Mouse (Mus musculus) gastrocnemius, adult 2 months (tissue): ENCODE measurements around the gene Castor2. TPM values are rescaled to one million over a fixed set of nuclear protein-coding genes. Genes with fewer than 3 reads are reported as not detected.

Experiments used
- DNase-seq: peaks from one replicate; pipeline ENCODE4 v3.0.0; 2022
- H3K27ac ChIP-seq: fragments of 200-600 bp; 2 replicates; pipeline ENCODE4 v1.8.1; 2022; ENCODE audit warnings: mild to moderate bottlenecking
- H3K4me3 ChIP-seq: fragments of 200-600 bp; 2 replicates; pipeline ENCODE4 v1.8.1; 2022; ENCODE audit warnings: mild to moderate bottlenecking, moderate library complexity
- CTCF ChIP-seq: fragments of 200-600 bp; IDR thresholded peaks from 2 replicates; pipeline ENCODE4 v1.8.1; 2022; ENCODE audit warnings: antibody characterized with exemption, mild to moderate bottlenecking, moderate library complexity
- intact Hi-C: fragments of 180-260 bp; cut with DNase I; formaldehyde crosslinking; loops from one replicate; pipeline ENCODE4 v1.15.1; 2025
- total RNA-seq, 2 experiments: library from RNA; stranded (reverse); gene quantifications; 2 replicates each; pipeline ENCODE4 v1.2.3; 2021

Castor2 gene
- total RNA-seq, 2 experiments from 2014 or later, result 34.8 to 47.1 TPM

DNA sequence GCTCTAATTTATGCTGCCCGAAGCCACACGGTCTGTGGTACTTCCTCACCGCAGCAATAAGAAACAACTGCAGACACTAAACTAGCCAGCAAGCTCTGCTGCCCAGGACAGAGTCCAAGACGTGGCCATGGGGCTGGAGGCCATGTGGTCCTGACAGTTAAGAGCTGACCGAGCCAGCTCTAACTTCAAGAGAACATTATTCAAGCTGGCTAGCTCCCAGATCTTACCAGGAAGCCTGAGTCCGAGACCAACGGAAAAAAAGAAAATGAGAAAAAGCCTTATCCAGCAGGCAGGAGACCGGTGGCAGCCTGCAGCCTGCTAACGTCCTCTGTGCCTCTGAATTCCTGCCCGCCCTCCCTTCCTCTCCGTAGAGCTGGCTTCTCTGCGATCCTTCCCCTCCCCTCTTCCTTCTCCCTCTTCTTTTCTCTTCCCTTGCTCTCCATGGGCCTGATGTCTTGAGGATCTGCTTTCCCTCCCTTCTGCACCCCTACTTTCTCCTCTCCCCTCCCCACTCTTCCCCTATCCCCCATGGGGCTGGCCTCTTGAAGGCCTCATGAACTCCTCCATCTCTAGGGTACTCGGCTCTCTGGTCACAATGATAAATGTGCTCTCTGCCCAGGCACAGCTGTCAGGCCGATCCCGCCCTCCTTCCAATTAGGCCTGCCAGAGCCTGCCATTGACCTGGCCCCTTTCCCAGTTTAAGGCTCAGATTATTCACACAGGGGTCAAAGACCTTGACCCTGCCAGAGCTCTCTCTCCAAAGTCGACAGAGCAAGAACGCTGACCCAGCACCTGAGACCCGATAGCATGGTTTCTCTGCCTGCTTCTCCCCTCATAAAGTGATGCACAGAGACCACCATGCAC is 18.6 kb upstream of the Castor2 start:
- Histone ChIP-seq H3K4me3 (peak overlapping the region; percentile 49), H3K27ac (peak overlapping the region; percentile 84)
- intact Hi-C loops, result no loop called here
- peak; percentile 85 for DNase-seq
- TF ChIP-seq CTCF, result no peak

DNA sequence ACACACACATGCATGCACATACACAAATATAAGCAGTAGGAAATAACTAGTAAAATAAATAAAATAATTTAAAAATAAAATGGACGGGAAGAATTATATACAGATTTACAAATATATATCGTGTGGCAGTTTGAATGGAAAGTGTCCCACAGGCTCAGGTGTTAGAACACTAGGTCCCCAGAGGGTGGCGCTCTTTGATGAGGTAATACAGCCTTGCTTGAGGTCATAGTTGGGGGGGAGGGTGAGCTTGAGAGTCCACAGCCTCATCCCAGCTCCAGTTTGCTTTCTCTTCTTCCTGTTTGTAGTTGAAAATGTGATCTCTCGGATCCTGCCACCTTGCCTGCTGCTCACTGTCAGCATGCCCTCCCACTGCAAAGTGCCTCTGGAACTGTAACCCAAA is 14.3 kb upstream of the Castor2 start:
- TF ChIP-seq CTCF, result peak; percentile 36
- intact Hi-C loops, result no loop called here
- H3K27ac ChIP-seq, result no peak overlapping the region
- no peak overlapping the region for H3K4me3 ChIP-seq
- no peak for DNase-seq

DNA sequence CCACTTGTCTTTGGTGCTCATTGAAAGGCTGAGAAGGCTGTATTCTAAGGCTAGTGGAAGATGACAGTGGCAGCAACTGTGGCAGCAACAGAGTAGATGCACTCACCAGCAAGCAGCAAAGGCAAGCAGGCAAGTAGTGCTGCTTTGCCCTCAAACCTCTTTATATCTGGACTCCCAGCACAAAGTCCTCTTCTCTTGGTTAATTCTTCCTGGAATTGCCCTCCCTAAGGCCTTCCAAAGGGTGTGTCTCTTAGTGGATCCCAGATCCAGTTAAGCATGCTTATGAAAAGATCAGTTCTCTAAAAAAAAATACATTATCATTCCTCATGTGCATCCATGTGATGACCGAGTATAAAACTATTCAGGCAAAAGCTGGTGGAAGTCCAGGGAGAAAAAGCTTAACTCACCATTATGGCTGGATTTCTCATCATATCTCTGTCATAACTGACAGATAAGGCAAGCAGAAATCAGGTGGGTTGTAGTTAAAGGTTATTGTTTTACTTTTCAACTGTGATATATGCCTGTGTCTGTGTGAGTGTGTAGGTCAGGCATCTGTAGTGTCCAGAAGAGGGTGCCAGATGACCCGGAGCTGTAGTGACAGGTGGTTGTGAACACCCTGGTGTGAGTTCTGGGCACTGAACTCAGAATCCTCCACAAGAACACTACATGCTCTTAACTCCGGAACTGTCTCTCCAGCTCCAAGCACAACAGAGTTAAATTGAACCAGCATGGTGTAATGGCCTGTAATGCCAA is 13.4 kb upstream of the Castor2 start:
- DNase-seq, result no peak
- intact Hi-C loops, result no loop called here
- TF ChIP-seq CTCF, result no peak
- Histone ChIP-seq H3K27ac (no peak overlapping the region), H3K4me3 (no peak overlapping the region)

DNA sequence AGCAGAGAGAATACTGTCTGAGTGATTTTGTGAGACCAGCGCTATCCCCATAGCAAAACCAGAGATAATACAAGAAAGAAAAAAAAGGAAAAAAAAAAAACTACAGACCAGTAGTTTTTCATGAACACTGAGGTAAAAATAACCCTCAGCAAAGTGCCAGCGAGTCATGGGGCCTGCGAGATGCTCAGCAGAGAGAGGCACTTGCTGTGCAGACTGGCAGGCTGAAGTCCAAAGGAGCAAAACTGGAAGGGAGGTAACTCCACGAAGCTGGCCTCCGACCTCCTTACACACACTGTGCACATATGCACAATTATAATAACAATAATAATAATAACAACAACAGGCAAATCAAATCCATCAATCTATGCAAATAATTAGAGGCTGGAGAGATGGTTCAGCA is 12.3 kb upstream of the Castor2 start:
- DNase-seq, result peak; percentile 68
- no peak for TF ChIP-seq CTCF
- H3K27ac ChIP-seq, result peak overlapping the region; percentile 61; the same call in 1 of the 2 replicates

DNA sequence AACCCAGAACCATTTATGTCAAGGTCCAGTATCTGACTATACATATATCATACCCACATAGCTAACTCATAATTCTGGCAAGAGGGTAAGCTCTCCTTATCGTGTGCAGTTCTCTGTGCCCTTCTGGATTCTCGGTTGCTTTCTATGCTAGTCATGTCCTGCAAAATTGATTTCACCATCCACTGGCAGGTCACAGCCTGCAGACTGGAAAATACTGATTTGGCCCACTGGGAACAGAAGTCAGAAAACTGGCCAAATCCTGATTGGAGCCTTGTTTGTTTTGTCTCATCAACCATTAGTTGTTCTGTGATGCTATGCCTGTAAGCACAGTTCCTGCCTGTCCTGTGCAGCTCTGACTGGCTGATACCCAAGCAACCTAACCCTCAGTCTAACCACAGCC is 3.7 kb upstream of the Castor2 start:
- intact Hi-C loops, result no loop called here
- TF ChIP-seq CTCF, result no peak
- H3K27ac ChIP-seq, result no peak overlapping the region
- DNase-seq, result peak; percentile 14
- no peak overlapping the region for H3K4me3 ChIP-seq

More for the DNA sequence above, 12.3 kb upstream of the Castor2 start:
- intact Hi-C loops, result no loop called here
- H3K4me3 ChIP-seq, result no peak overlapping the region

DNA sequence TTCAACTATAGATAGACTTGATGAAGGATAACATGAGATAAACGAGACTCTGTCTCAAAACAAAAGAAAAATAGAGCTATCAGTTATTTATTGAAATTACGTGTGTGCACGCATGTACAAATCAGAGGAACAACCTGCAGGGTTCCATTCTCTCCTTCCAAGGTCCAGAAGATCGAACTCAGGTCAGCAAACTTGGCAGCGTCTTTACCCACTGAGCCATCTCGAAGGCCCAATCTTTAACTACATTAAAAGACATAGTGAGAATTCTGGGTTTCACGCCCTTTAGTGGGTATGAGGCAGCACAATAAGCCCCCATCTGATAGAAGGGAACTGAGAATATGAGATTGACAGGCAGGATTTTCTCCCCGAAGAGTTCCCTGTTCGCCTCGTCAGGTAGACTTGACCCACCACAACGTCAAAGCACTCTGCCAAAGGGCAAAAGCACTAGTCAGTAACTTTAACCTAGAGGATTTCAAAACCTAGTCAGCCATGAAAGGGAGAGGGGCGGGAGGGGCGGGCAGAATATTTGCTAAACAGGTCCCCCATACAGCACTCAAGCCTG is 1.1 kb upstream of the Castor2 start:
- no peak for DNase-seq
- intact Hi-C loops, result no loop called here
- no peak for TF ChIP-seq CTCF
- H3K4me3 ChIP-seq, result peak overlapping the region; percentile 93
- H3K27ac ChIP-seq, result peak overlapping the region; percentile 96

DNA sequence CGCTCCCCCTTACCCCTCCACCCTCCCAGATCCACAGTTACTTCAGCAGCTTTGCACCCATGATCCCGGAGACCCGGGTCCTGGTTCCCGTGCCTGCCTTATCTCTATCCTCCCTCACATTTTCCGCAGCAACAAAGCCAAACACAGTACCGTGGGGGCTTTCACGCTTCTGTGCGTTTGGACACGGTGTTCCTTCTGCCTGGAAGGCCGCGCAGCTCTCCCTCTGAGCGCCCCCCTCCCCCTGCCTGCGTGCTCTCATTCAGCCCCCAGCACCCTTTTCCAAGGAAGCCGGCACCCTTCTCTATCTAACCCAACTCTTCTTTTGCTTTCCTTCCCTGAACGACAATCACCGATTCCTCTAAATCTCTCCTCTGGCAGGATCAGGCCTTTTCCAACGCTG is 535 bp upstream of the Castor2 start:
- H3K27ac ChIP-seq, result peak overlapping the region; percentile 96
- peak; percentile 68 for DNase-seq
- intact Hi-C loops, result no loop called here
- peak overlapping the region; percentile 93 for H3K4me3 ChIP-seq
- no peak for TF ChIP-seq CTCF

DNA sequence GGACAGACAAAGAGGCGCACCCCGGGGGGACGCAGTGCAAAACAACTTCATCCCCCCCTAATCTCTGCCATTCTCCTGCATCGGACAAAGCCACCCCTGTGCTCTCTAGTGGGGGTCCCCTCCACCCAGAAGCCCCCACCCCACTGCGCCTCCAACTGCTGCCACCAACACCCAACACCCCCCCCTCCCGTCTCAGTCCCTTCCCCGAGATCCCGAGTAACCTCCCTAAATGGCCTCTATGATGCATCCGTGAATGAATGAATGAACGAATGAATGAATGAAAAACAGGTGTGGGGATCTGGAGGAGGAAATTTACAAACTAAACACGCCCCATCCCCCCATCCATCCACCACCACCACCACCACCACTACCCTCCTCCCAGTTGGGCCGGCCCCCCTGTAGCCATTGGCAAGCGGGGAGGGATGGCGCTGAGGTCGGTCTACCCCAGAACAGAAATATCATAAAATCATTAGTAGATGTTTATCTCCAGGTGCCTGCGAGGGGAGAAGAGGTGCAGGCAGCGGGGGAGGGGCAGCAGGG is 791 bp downstream of the Castor2 start:
- no peak for DNase-seq
- intact Hi-C loops, result no loop called here
- peak overlapping the region; percentile 93 for H3K4me3 ChIP-seq
- TF ChIP-seq CTCF, result no peak
- peak overlapping the region; percentile 96 for H3K27ac ChIP-seq

DNA sequence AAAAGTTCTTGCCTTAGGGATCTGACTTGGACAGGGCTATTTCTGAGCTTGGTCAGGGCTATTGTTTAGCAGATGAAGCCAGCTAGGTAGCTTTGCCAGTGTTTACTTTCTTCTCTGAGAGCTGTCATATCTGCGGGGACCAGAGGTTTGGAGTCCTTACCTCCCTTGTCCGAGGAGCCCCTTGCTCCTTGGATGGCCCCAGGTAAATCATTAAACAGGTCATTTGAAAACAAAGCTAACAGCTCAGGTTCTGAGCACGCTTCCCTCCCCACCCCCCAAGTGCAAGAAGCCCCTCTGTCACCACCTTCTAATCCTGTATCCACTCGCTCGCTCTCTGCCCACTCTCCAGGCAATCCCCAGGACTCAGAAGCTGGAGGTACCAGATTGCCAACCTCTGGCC is 1.8 kb downstream of the Castor2 start:
- H3K4me3 ChIP-seq, result peak overlapping the region; percentile 93
- intact Hi-C loops, result no loop called here
- peak overlapping the region; percentile 76 for H3K27ac ChIP-seq
- DNase-seq, result no peak
- TF ChIP-seq CTCF, result no peak

DNA sequence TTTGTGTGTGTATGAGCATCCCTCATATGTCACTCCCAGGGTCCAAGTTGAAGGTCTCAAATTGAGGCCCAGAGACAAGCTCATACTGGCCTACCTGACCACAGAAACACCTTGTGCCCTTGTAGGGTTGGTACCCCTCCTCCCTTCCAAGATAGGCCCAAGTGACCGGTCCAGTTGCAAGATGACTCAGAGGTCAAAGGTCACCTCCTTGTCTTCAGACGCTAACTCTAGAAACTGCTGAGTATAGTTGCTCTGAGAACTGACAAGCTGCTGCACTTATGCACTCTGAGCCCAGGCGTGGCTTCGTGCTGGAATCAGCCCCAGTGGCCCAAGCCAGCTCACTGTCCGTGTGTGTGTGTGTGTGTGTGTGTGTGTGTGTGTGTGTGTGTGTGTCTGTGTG is 2.4 kb downstream of the Castor2 start:
- TF ChIP-seq CTCF, result no peak
- intact Hi-C loops, result no loop called here
- peak overlapping the region; percentile 93 for H3K4me3 ChIP-seq
- peak overlapping the region; percentile 76 for H3K27ac ChIP-seq
- peak; percentile 64 for DNase-seq

DNA sequence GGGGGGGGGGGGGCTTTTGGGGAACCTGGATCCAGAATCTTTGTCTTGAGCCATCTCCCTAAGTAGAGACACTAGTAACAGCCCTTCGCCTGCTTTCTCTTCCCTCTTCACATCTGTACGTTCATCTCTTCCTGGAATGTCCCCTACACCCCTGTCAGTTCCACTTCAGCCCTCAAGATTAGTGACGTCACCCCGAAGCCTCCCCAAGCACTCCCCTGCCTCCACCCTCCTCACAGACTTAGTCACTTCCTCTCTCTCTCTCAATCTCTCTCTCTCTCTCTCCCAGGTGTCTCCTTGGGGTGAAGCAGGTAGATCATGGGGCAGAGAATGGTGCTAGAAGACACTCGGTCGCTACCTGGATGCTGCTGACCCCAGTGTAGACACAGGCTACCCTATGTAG is 3.2 kb downstream of the Castor2 start:
- DNase-seq, result no peak
- Histone ChIP-seq H3K4me3 (no peak overlapping the region), H3K27ac (peak overlapping the region; percentile 56; the same call in 1 of the 2 replicates)
- intact Hi-C loops, result no loop called here
- TF ChIP-seq CTCF, result no peak

DNA sequence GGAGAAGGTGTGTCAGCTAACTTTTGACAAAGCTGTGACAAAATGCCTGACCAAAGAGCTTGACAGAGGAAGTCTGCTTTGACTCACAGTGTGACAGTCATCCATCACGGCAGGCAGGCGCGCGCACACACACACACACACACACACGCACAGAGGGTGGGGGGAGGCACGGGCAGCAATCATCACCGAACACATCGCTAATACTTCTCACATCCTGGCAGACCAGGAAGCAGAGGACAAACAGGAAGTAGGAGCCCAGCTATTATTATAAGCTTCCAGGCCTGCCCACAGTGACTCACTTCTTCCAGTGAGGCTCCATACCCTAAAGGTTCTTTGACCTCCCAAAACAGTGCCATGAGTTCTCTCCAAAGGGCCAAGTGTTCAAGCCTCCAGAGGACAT is 6.3 kb downstream of the Castor2 start:
- no peak for DNase-seq
- TF ChIP-seq CTCF, result no peak
- no peak overlapping the region for H3K27ac ChIP-seq
- no peak overlapping the region for H3K4me3 ChIP-seq
- intact Hi-C loops, result no loop called here

DNA sequence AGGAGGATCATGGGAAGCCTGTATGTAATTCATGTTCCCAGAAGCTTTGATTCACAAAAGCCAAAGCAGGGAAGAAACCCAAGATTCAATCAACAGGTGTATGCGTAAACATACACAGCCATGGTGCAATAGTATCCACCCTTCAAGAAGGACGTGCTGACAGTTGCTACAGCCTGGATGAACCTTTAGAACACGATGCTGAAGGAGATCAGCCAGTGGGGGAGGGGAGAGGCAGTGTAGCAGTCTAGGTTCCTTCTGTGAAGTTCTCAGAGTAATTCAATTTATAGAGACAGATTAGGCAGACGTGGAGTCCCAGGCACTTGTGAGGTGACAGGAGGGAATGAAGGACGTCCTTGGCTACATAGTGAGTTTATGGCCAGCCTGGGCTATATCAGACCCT is 15.5 kb downstream of the Castor2 start:
- no peak for TF ChIP-seq CTCF
- H3K27ac ChIP-seq, result peak overlapping the region; percentile 91
- intact Hi-C loops, result no loop called here
- peak; percentile 84 for DNase-seq
- no peak overlapping the region for H3K4me3 ChIP-seq
